Mouse (Mus musculus): ENCODE data around the gene Chid1. TPM values are rescaled to one million over a fixed set of nuclear protein-coding genes. Genes with fewer than 3 reads are reported as not detected.
"Not testable (repeated sequence)": the region's sequence is repeated elsewhere in the genome, so short reads cannot be mapped to it uniquely, and the experiment has no call there.

Chid1 gene
- polyA plus RNA-seq, 1 experiment from 2014 or later = 35.9 TPM

DNA sequence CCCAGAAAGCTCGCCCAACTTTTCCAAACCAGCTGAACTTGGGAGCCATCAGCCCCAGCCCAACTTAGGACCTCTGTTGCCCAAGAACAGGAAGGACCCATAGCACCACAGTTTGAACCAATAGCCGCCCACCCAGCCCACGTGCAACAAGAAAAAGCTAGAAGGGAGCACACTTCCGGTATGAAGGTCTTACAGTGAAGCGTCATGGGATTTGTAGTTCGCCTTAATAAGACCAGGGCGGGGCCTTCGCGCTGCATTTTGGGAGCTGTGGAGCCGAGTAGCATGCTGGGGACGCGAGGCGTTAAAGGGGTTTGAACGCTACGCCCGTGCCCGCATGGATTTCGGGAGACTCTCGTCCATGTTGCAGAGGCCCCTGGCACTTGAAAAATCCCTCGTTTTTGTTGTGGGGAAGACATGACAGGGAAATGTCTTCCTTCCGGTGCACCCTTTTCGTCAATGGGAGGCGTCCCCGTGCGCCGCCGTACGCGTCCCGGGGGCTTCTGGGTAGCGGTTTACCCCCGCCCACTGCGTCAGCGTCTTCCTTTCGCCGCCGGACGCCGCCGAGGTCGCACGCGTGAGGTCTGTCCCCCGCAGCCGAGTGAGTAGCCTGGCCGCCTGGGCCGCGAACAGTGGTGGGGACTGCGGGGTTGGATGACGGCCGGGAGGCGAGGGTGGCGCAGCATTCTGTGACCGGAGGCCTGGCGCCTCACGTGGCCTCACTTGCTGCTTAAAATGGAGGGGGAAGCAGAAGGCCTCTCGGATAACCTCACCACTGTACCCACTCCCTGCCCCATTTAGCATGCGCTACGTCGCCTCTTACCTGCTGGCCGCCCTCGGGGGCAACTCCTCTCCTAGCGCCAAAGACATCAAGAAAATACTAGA is 92.3 kb downstream of the Chid1 start, which contains the start of gene Rplp2:
TSS of gene Rplp2 (plus strand) at position 261 of the 882 bp plus-strand sequence.
- H3K4me3 ChIP-seq = peak within 1 kb of the TSS; percentile 98
- peak within 1 kb of the TSS; percentile 99 for H3K9ac ChIP-seq
- peak within 1 kb of the TSS; percentile 75 for H3K4me2 ChIP-seq
- H3K27me3 ChIP-seq (replicated peaks) = no peaks in the 10 kb centered on the region
- ATAC-seq (ENCODE audit: insufficient number of reproducible peaks, low FRiP score) = peak; percentile 91
- peaks cover 40% of the 10 kb centered on the region for H3K36me3 ChIP-seq
- under 1% methylated on average over 63 of the region's 63 CpGs for whole genome bisulfite sequencing
- H3K27ac ChIP-seq (ENCODE audit: poor library complexity, severe bottlenecking) = peak within 1 kb of the TSS; percentile 83
- H3K9me3 ChIP-seq (replicated peaks) = no peaks in the 10 kb centered on the region
- H3K4me1 ChIP-seq (replicated peaks) = peaks cover 27% of the 10 kb centered on the region

DNA sequence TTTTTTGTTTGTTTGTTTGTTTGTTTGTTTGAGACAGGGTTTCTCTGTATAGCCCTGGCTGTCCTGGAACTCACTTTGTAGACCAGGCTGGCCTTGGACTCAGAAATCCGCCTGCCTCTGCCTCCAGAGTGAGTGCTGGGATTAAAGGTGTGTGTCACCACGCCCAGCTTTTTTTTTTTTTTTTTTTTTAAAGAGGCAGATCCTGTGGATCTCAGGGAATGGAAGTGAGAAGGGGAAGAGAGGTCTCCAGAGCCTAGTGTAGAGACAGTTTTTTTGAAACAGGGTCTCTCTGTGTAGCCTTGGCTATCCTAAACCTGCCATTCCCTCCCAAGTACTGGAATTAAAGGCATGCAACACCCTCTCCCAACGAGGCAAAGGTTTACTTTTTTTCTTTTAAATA is 93.3 kb downstream of the Chid1 start:
- Histone ChIP-seq H3K4me1 (replicated peaks) (peaks cover 36% of the 10 kb centered on the region), H3K36me3 (peaks cover 34% of the 10 kb centered on the region), H3K4me2 (peak overlapping the region; percentile 75; the same call in 1 of the 2 replicates)
- H3K9me3 ChIP-seq (replicated peaks); H3K9ac ChIP-seq; H3K27ac ChIP-seq (ENCODE audit: poor library complexity, severe bottlenecking); H3K27me3 ChIP-seq (replicated peaks); H3K4me3 ChIP-seq; ATAC-seq (ENCODE audit: insufficient number of reproducible peaks, low FRiP score): not testable (repeated sequence)
- 81% methylated on average over 3 of the region's 3 CpGs for WGBS

DNA sequence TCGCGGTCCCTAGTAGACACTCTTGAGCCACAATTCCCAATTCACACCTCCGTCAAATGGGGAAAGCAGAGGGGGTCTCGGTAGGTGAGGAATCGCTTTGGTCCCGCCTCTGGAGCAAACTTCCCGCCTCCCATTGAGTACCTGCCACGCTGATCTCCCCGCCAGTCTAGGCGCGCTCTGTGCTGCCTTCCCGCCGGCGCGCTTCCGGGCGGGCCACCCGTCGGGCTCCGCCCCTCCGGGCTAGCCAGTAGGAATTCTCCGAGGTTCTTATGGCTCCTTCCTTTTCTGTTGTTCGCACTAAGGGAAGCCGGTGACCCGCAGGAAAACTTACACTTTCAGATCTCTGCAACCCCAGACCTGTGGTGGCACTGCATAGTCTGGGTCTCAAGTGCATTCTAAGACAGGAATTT is 95.8 kb downstream of the Chid1 start, which contains the start of gene Pidd1:
TSS of gene Pidd1 (minus strand) at position 198 of the 410 bp plus-strand sequence.
- Histone ChIP-seq H3K9ac (peak within 1 kb of the TSS; percentile 72), H3K4me3 (peak within 1 kb of the TSS; percentile 51), H3K9me3 (replicated peaks) (no peaks in the 10 kb centered on the region), H3K4me1 (replicated peaks) (peaks cover 47% of the 10 kb centered on the region), H3K4me2 (peak within 1 kb of the TSS; percentile 89), H3K27ac (ENCODE audit: poor library complexity, severe bottlenecking) (peak within 1 kb of the TSS; percentile 24), H3K27me3 (replicated peaks) (no peaks in the 10 kb centered on the region), H3K36me3 (peaks cover 29% of the 10 kb centered on the region)
- peak; percentile 64 for ATAC-seq (ENCODE audit: insufficient number of reproducible peaks, low FRiP score)
- under 1% methylated on average over 25 of the region's 25 CpGs for WGBS

Other genes with a start within 250 kb of the Chid1 start
- 0.06 and 0.15 TPM in 2 replicates for gene Drd4, start 247.9 kb downstream of the Chid1 start, polyA plus RNA-seq (2016; fragmentation: Nextera tagmentation; extraction: Ambion mirVana)
- gene Deaf1, start 212.2 kb downstream of the Chid1 start, polyA plus RNA-seq (2016; fragmentation: Nextera tagmentation; extraction: Ambion mirVana) = 34.3 and 35.6 TPM in 2 replicates
- 37.4 and 40.1 TPM in 2 replicates for gene Tmem80, start 212.1 kb downstream of the Chid1 start, polyA plus RNA-seq (2016; fragmentation: Nextera tagmentation; extraction: Ambion mirVana)
- 0.73 and 1.3 TPM in 2 replicates for gene Eps8l2, start 201.0 kb downstream of the Chid1 start, polyA plus RNA-seq (2016; fragmentation: Nextera tagmentation; extraction: Ambion mirVana)
- gene Taldo1, start 147.7 kb downstream of the Chid1 start, polyA plus RNA-seq (2016; fragmentation: Nextera tagmentation; extraction: Ambion mirVana) = 276 and 284 TPM in 2 replicates
- gene Gatd1, start 125.7 kb downstream of the Chid1 start, polyA plus RNA-seq (2016; fragmentation: Nextera tagmentation; extraction: Ambion mirVana) = 25.5 and 26.7 TPM in 2 replicates
- 13.9 and 14.6 TPM in 2 replicates for gene Cend1, start 110.4 kb downstream of the Chid1 start, polyA plus RNA-seq (2016; fragmentation: Nextera tagmentation; extraction: Ambion mirVana)
- 19.3 and 20.7 TPM in 2 replicates for gene Slc25a22, start 102.0 kb downstream of the Chid1 start, polyA plus RNA-seq (2016; fragmentation: Nextera tagmentation; extraction: Ambion mirVana)
- gene Pidd1, start 95.8 kb downstream of the Chid1 start, polyA plus RNA-seq (2016; fragmentation: Nextera tagmentation; extraction: Ambion mirVana) = 12.0 and 14.3 TPM in 2 replicates
- 867 and 941 TPM in 2 replicates for gene Rplp2, start 92.5 kb downstream of the Chid1 start, polyA plus RNA-seq (2016; fragmentation: Nextera tagmentation; extraction: Ambion mirVana)
- gene Pnpla2, start 84.7 kb downstream of the Chid1 start, polyA plus RNA-seq (2016; fragmentation: Nextera tagmentation; extraction: Ambion mirVana) = 42.3 and 43.3 TPM in 2 replicates
- gene Cracr2b, start 78.8 kb downstream of the Chid1 start, polyA plus RNA-seq (2016; fragmentation: Nextera tagmentation; extraction: Ambion mirVana) = 16.6 and 17.5 TPM in 2 replicates
- 27.4 and 30.6 TPM in 2 replicates for gene Cd151, start 72.5 kb downstream of the Chid1 start, polyA plus RNA-seq (2016; fragmentation: Nextera tagmentation; extraction: Ambion mirVana)
- 60.7 and 64.7 TPM in 2 replicates for gene Polr2l, start 64.7 kb downstream of the Chid1 start, polyA plus RNA-seq (2016; fragmentation: Nextera tagmentation; extraction: Ambion mirVana)
- gene Tspan4, start 64.6 kb downstream of the Chid1 start, polyA plus RNA-seq (2016; fragmentation: Nextera tagmentation; extraction: Ambion mirVana) = 57.5 and 57.6 TPM in 2 replicates
- gene Ap2a2, start 22.3 kb upstream of the Chid1 start, polyA plus RNA-seq (2016; fragmentation: Nextera tagmentation; extraction: Ambion mirVana) = 70.2 and 70.7 TPM in 2 replicates
- 0.06 and 0.11 TPM in 2 replicates for gene Muc6, start 115.5 kb upstream of the Chid1 start, polyA plus RNA-seq (2016; fragmentation: Nextera tagmentation; extraction: Ambion mirVana)
- 0.31 and 0.51 TPM in 2 replicates for gene Muc2, start 150.5 kb upstream of the Chid1 start, polyA plus RNA-seq (2016; fragmentation: Nextera tagmentation; extraction: Ambion mirVana)
- not detected in 2 replicates for gene Muc5ac, start 249.1 kb upstream of the Chid1 start, polyA plus RNA-seq (2016; fragmentation: Nextera tagmentation; extraction: Ambion mirVana)

Data from heart, embryonic 12.5 days (tissue).